Mouse (Mus musculus): ENCODE results near the gene Gpc1.

The Gpc1 gene

GRCm38 (mm10) chr1:92833987-92834706 is 2.7 kb downstream of the Gpc1 start:
- DNase-seq (ENCODE audit: low read depth, low spot score), result no peak

GRCm38 (mm10) chr1:92837931-92838833 is 6.7 kb downstream of the Gpc1 start:
- DNase-seq (ENCODE audit: low read depth, low spot score), result no peak

GRCm38 (mm10) chr1:92839211-92839610 is 7.8 kb downstream of the Gpc1 start:
- DNase-seq (ENCODE audit: low read depth, low spot score), result no peak

- DNase-seq (ENCODE audit: low read depth, low spot score), result no peak
These were observed 8.9 kb downstream of the Gpc1 start for GRCm38 (mm10) chr1:92840231-92840890.

- no peak for DNase-seq (ENCODE audit: low read depth, low spot score)
These were observed 10.0 kb downstream of the Gpc1 start for GRCm38 (mm10) chr1:92841427-92841826.

GRCm38 (mm10) chr1:92845889-92846288 is 14.4 kb downstream of the Gpc1 start:
- DNase-seq (ENCODE audit: low read depth, low spot score), result no peak

GRCm38 (mm10) chr1:92847873-92848839 is 16.7 kb downstream of the Gpc1 start:
- no peak for DNase-seq (ENCODE audit: low read depth, low spot score)

GRCm38 (mm10) chr1:92849491-92849890 is 18.0 kb downstream of the Gpc1 start:
- DNase-seq (ENCODE audit: low read depth, low spot score), result no peak

- DNase-seq (ENCODE audit: low read depth, low spot score), result no peak
These were observed 18.6 kb downstream of the Gpc1 start for GRCm38 (mm10) chr1:92849938-92850574.

DNA sequence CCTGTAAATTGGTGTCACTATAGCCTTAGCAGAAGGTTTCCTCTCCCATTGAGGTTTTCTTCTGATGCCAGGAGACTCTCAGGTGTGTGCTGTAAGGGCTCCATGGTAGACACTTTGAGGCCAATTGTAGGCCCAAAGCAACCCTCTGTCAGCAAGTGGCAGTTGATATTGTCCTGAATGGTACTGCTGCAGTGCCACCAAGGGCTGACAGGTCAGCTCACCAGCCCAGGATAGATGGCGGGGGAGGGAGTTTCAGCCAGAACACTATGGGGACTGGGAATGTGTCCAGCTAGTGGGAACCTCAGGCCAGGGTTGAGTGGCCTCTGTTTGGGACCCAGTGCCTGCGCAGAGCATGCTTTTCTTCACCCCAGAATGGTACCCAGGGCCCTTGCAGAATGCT is 21.0 kb downstream of the Gpc1 start:
- no peak for DNase-seq (ENCODE audit: low read depth, low spot score)

- no peak for DNase-seq (ENCODE audit: low read depth, low spot score)
These were observed 30.1 kb downstream of the Gpc1 start for GRCm38 (mm10) chr1:92861503-92861902.

DNA sequence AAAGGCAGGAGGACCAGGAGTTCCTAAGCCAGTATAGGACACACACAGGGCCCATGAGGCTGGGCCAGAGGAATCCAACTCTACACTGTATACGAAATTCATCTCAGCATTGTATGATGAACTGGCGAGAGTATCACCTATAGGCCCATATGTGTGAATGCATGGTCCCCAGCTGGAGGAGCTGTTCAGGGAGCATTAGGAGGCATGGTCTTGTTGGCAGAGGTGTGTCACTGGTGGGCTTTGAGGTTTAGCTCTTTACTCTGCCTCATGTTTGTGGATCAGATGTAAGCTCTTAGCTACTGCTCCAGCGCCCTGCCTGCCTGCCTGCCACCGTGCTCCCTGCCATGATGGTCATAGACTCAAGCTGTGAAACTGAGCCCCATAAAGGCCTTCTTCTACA is 31.8 kb downstream of the Gpc1 start:
- no peak for DNase-seq (ENCODE audit: low read depth, low spot score)

- DNase-seq (ENCODE audit: low read depth, low spot score), result no peak
These were observed 34.7 kb downstream of the Gpc1 start for GRCm38 (mm10) chr1:92866170-92866569.

GRCm38 (mm10) chr1:92869985-92870384 is 38.5 kb downstream of the Gpc1 start:
- DNase-seq (ENCODE audit: low read depth, low spot score), result no peak

DNA sequence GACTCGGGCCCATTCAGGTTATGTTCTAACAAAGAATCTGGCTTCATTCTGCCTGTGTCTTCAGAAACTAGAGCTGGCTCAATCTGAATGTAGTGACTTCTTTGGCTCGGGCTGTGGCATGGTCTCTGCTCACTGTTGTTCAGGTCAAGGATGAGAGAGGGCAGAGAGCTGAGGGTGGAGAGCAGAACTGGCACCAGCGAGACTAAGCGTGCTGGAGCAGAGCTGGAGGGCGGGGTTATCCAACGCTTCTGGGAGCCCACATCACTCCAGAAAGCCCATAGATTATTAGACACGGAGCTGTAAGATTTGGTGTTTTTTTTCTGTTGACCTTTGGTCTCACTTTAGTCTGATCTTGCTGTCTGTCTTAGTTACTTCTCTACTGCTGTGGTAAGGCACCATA is 41.2 kb downstream of the Gpc1 start:
- DNase-seq (ENCODE audit: low read depth, low spot score), result no peak

DNA sequence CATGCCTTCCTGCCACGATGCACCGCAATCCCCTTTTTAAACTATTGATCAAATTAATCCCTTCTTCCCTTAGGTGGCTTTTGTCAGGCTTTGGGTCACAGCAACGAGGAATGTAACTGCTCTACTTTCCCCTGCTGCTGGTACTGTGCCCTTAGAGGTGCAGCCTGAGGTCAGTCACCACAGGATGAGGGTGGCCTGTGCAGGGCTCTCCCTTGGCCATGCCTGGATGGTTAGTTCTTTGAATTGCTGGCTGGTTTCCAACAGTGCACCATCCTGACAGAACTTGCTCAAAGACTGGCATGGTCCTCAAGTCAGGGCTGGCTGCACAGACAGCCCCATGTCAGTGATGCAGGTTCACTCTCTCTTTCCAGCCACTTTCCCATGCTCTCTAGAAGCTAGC is 42.6 kb downstream of the Gpc1 start:
- DNase-seq (ENCODE audit: low read depth, low spot score), result no peak

GRCm38 (mm10) chr1:92875360-92876111 is 44.1 kb downstream of the Gpc1 start:
- peak; percentile 63 for DNase-seq (ENCODE audit: low read depth, low spot score)

DNA sequence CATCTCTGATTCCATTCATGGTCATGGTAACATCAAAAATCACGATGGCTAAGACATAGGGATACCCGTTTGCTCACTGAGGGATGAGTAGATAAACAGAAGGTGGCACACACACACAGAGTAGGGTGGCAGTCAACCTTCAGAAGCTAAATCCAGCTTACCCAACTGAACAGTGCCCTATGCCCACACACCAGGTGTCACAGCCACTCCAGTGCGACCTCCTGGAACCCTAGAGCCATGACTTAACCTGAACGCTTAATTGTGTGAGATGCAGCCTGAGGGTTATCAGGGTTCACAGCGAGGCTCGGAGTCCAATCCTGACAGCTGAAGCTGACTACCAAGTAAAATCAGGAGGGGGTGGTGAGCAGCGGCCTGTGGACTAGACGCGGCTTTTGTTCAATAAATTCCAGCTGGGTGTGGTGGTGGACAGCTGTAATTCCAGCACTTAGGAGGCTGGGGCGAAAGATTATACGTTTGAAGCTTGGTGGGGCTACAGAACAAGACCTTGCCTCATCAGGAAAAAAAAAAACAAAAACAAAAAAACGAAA is 46.1 kb downstream of the Gpc1 start:
- DNase-seq (ENCODE audit: low read depth, low spot score), result no peak

- DNase-seq (ENCODE audit: low read depth, low spot score), result no peak
These were observed 46.8 kb downstream of the Gpc1 start for GRCm38 (mm10) chr1:92878066-92878741.
